Mouse (Mus musculus): ENCODE results near the gene Hcfc2. TPM values are rescaled to one million over a fixed set of nuclear protein-coding genes. Genes with fewer than 3 reads are reported as not detected.

Hcfc2 gene
- polyA plus RNA-seq, 1 experiment, result 5.0 TPM

DNA sequence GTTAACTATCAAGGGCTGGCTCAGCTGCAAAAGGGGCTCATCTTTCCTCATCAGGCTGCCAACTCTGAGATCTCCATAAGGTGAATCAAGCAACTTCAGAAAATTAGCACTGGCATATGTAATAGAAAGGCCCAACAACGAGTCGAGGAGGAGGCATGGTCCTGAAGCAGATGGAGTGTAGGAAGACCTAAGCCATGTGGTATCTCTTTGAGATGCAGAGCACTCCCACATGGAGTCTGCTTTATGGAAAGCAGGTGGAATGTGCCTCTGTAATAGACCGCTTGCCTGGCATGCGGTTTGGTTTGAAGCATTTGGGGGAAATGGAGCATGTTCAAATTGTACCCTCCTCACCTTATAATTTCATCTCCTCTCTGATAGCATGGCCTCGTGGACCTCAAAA, 15.2 kb upstream of the Hcfc2 start:
- Histone ChIP-seq H3K4me1 (ENCODE audit: control insufficient read depth, insufficient read depth, insufficient read length) (no peaks in the 10 kb centered on the region), H3K27me3 (ENCODE audit: control insufficient read depth, insufficient read depth, low read length) (no peaks in the 10 kb centered on the region; the same call in 1 of the 2 replicates), H3K4me3 (ENCODE audit: extremely low read depth, insufficient read depth, insufficient read length) (no peak overlapping the region), H3K27ac (ENCODE audit: insufficient read depth, low read length) (no peak overlapping the region), H3K36me3 (ENCODE audit: control insufficient read depth, insufficient read depth, low read length) (no peaks in the 10 kb centered on the region)
- 93% methylated on average over 5 of the region's 5 CpGs for WGBS
- TF ChIP-seq CTCF (IDR thresholded peaks at IDR 0.05; ENCODE audit: extremely low read depth, insufficient read depth, insufficient read length, insufficient replicate concordance), result no peak
- TF ChIP-seq POLR2A (IDR thresholded peaks at IDR 0.05; ENCODE audit: low read depth, low read length), result no peak
- DNase-seq (ENCODE audit: low read depth in 1 of 2, low spot score in 2 of 2), result no peak

GRCm38 (mm10) chr10:82681639-82682038, 14.3 kb upstream of the Hcfc2 start:
- TF ChIP-seq CTCF (IDR thresholded peaks at IDR 0.05; ENCODE audit: extremely low read depth, insufficient read depth, insufficient read length, insufficient replicate concordance) (no peak), POLR2A (IDR thresholded peaks at IDR 0.05; ENCODE audit: low read depth, low read length) (no peak)
- no peak overlapping the region for H3K27ac ChIP-seq (ENCODE audit: insufficient read depth, low read length)
- WGBS, result 92% methylated on average over 7 of the region's 7 CpGs

GRCm38 (mm10) chr10:82685440-82685839, 10.5 kb upstream of the Hcfc2 start:
- H3K4me3 ChIP-seq (ENCODE audit: extremely low read depth, insufficient read depth, insufficient read length), result no peak overlapping the region
- H3K27ac ChIP-seq (ENCODE audit: insufficient read depth, low read length), result no peak overlapping the region
- 65% methylated on average over 2 of the region's 2 CpGs for WGBS
- no peaks in the 10 kb centered on the region for H3K27me3 ChIP-seq (ENCODE audit: control insufficient read depth, insufficient read depth, low read length)
- no peaks in the 10 kb centered on the region for H3K36me3 ChIP-seq (ENCODE audit: control insufficient read depth, insufficient read depth, low read length)
- TF ChIP-seq CTCF (IDR thresholded peaks at IDR 0.05; ENCODE audit: extremely low read depth, insufficient read depth, insufficient read length, insufficient replicate concordance) (no peak), POLR2A (IDR thresholded peaks at IDR 0.05; ENCODE audit: low read depth, low read length) (no peak)
- DNase-seq (ENCODE audit: low read depth in 1 of 2, low spot score in 2 of 2), result no peak
- no peaks in the 10 kb centered on the region for H3K4me1 ChIP-seq (ENCODE audit: control insufficient read depth, insufficient read depth, insufficient read length)

More at GRCm38 (mm10) chr10:82681639-82682038, 14.3 kb upstream of the Hcfc2 start:
- Histone ChIP-seq H3K27me3 (ENCODE audit: control insufficient read depth, insufficient read depth, low read length) (no peaks in the 10 kb centered on the region; the same call in 1 of the 2 replicates), H3K36me3 (ENCODE audit: control insufficient read depth, insufficient read depth, low read length) (no peaks in the 10 kb centered on the region), H3K4me3 (ENCODE audit: extremely low read depth, insufficient read depth, insufficient read length) (no peak overlapping the region), H3K4me1 (ENCODE audit: control insufficient read depth, insufficient read depth, insufficient read length) (no peaks in the 10 kb centered on the region)
- no peak for DNase-seq (ENCODE audit: low read depth in 1 of 2, low spot score in 2 of 2)

DNA sequence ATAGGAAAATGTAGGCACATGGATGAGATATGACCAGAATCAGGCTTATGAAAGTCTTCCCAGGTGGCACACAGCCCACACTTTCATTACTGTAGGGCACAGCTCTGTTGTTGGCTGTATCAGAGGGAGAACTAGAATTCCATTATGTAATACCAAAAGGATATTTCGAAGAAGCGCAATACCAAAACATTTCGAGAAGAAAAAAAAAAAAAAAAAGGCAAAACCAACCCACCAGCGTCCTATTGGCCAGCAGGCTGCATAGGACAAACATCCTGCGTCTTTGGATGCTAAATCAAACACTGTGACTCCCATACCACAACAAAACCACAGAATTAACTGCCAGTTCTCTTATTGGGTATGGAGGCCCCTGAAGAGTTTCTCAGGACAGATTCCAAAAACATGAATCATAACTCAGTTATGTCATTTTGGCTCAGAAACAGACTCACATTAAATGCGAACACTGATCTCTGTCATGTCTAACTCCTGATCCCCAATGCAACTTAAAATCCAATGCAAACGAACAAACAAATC, 6.2 kb upstream of the Hcfc2 start:
- Histone ChIP-seq H3K4me1 (ENCODE audit: control insufficient read depth, insufficient read depth, insufficient read length) (no peaks in the 10 kb centered on the region), H3K4me3 (ENCODE audit: extremely low read depth, insufficient read depth, insufficient read length) (no peak overlapping the region), H3K27ac (ENCODE audit: insufficient read depth, low read length) (no peak overlapping the region), H3K27me3 (ENCODE audit: control insufficient read depth, insufficient read depth, low read length) (no peaks in the 10 kb centered on the region), H3K36me3 (ENCODE audit: control insufficient read depth, insufficient read depth, low read length) (no peaks in the 10 kb centered on the region)
- DNase-seq (ENCODE audit: low read depth in 1 of 2, low spot score in 2 of 2), result no peak
- no peak for TF ChIP-seq POLR2A (IDR thresholded peaks at IDR 0.05; ENCODE audit: low read depth, low read length)
- no peak for TF ChIP-seq CTCF (IDR thresholded peaks at IDR 0.05; ENCODE audit: extremely low read depth, insufficient read depth, insufficient read length, insufficient replicate concordance)
- WGBS, result 36% methylated on average over 7 of the region's 7 CpGs

- no peaks in the 10 kb centered on the region for H3K4me1 ChIP-seq (ENCODE audit: control insufficient read depth, insufficient read depth, insufficient read length)
- H3K27ac ChIP-seq (ENCODE audit: insufficient read depth, low read length), result no peak within 1 kb of the TSS
- DNase-seq (ENCODE audit: low read depth in 1 of 2, low spot score in 2 of 2), result no peak
- H3K4me3 ChIP-seq (ENCODE audit: extremely low read depth, insufficient read depth, insufficient read length), result no peak within 1 kb of the TSS
- TF ChIP-seq CTCF (IDR thresholded peaks at IDR 0.05; ENCODE audit: extremely low read depth, insufficient read depth, insufficient read length, insufficient replicate concordance) (no peak), POLR2A (IDR thresholded peaks at IDR 0.05; ENCODE audit: low read depth, low read length) (no peak)
- H3K36me3 ChIP-seq (ENCODE audit: control insufficient read depth, insufficient read depth, low read length), result no peaks in the 10 kb centered on the region
- H3K27me3 ChIP-seq (ENCODE audit: control insufficient read depth, insufficient read depth, low read length), result no peaks in the 10 kb centered on the region
- WGBS, result 14% methylated on average over 14 of the region's 14 CpGs
These were observed 5.5 kb upstream of the Hcfc2 start, which contains the start of gene Glt8d2 for GRCm38 (mm10) chr10:82690494-82690893. Gene Glt8d2 (minus strand): TSS chr10:82690650.

- H3K27ac ChIP-seq (ENCODE audit: insufficient read depth, low read length), result peak overlapping the region; percentile 29; the same call in 1 of the 2 replicates
- TF ChIP-seq CTCF (IDR thresholded peaks at IDR 0.05; ENCODE audit: extremely low read depth, insufficient read depth, insufficient read length, insufficient replicate concordance) (no peak), POLR2A (IDR thresholded peaks at IDR 0.05; ENCODE audit: low read depth, low read length) (no peak)
- H3K36me3 ChIP-seq (ENCODE audit: control insufficient read depth, insufficient read depth, low read length), result peaks cover 3% of the 10 kb centered on the region; the same call in 1 of the 2 replicates
- no peak overlapping the region for H3K4me3 ChIP-seq (ENCODE audit: extremely low read depth, insufficient read depth, insufficient read length)
- H3K27me3 ChIP-seq (ENCODE audit: control insufficient read depth, insufficient read depth, low read length), result no peaks in the 10 kb centered on the region
- H3K4me1 ChIP-seq (ENCODE audit: control insufficient read depth, insufficient read depth, insufficient read length), result peaks cover 20% of the 10 kb centered on the region
- no peak for DNase-seq (ENCODE audit: low read depth in 1 of 2, low spot score in 2 of 2)
- WGBS, result 55% methylated on average over 4 of the region's 4 CpGs
These were observed 606 bp downstream of the Hcfc2 start for GRCm38 (mm10) chr10:82696453-82697079.
